Mouse (Mus musculus) ES-E14 (cell line): ENCODE results near the gene Gm9945.

Experiments used
- CHD2 ChIP-seq: IDR thresholded peaks from 2 replicates; pipeline ENCODE4 v1.6.1; 2014; ENCODE audit warnings: mild to moderate bottlenecking, low read depth, low read length, inconsistent platforms
- MAFK ChIP-seq: IDR thresholded peaks from 2 replicates; pipeline ENCODE4 v1.6.1; 2014; ENCODE audit warnings: mild to moderate bottlenecking, low read depth, low read length, inconsistent platforms; ENCODE audit not compliant: insufficient read depth
- ZC3H11A ChIP-seq: IDR thresholded peaks from 2 replicates; pipeline ENCODE4 v1.6.1; 2012; ENCODE audit warnings: low read depth, mild to moderate bottlenecking, inconsistent platforms, low read length, borderline replicate concordance
- ZNF384 ChIP-seq: IDR thresholded peaks from 2 replicates; pipeline ENCODE4 v1.6.1; 2012; ENCODE audit warnings: low read depth, low read length, inconsistent platforms

GRCm38 (mm10) chr11:53521821-53522131 is 41.8 kb downstream of the Gm9945 start:
- TF ChIP-seq ZC3H11A (no peak), MAFK (no peak), ZNF384 (0 out of 2 replicates have a peak, but pooled peaks have one; percentile 17), CHD2 (no peak)
